Mouse (Mus musculus) stomach, postnatal 0 days (tissue): ENCODE measurements at regions not wholly inside any gene's neighbourhood (a gene's known extent, or its start where the extent isn't known, plus 50 kb on each side); places are given as distances from the start of the nearest gene placed in this dataset.

Experiments
- ATAC-seq: fragments of 200-750 bp; cut with Nextera tagmentation; 2 replicates; pipeline ENCODE4 v1.8.0; 2017; ENCODE audit not compliant: low FRiP score, low TSS enrichment
- DNase-seq: peaks from one replicate; pipeline ENCODE4 v3.0.0-alpha.2; 2016; ENCODE audit warnings: low spot score
- H3K27ac ChIP-seq: fragments of 300-500 bp; sonication (generic); replicated peaks from 2 replicates; pipeline ENCODE4 v1.5.1; 2014; ENCODE audit warnings: mild to moderate bottlenecking, control low read depth
- H3K27me3 ChIP-seq: fragments of 300-500 bp; sonication (generic); 2 replicates; pipeline ENCODE4 v1.6.1; 2014; ENCODE audit warnings: low read length; ENCODE audit not compliant: control insufficient read depth, insufficient read depth
- H3K36me3 ChIP-seq: fragments of 300-500 bp; sonication (generic); 2 replicates; pipeline ENCODE4 v1.6.1; 2014; ENCODE audit warnings: low read length, mixed read lengths; ENCODE audit not compliant: control insufficient read depth, insufficient read depth
- H3K4me1 ChIP-seq: fragments of 300-500 bp; sonication (generic); replicated peaks from 2 replicates; pipeline ENCODE4 v1.6.1; 2014; ENCODE audit warnings: antibody characterized with exemption; ENCODE audit not compliant: control insufficient read depth, insufficient read depth
- H3K4me2 ChIP-seq: fragments of 300-500 bp; sonication (generic); replicated peaks from 2 replicates; pipeline ENCODE4 v1.6.1; 2014; ENCODE audit warnings: low read depth, mild to moderate bottlenecking, control low read depth, moderate library complexity
- H3K4me3 ChIP-seq: fragments of 300-500 bp; sonication (generic); 2 replicates; pipeline ENCODE4 v1.5.1; 2014; ENCODE audit warnings: low read depth, low read length, control low read depth
- H3K9ac ChIP-seq: fragments of 300-500 bp; sonication (generic); 2 replicates; pipeline ENCODE4 v1.6.1; 2014; ENCODE audit warnings: mild to moderate bottlenecking, low read length, control low read depth, mixed read lengths
- H3K9me3 ChIP-seq: fragments of 300-500 bp; sonication (generic); 2 replicates; pipeline ENCODE4 v1.6.1; 2016; ENCODE audit warnings: low read length; ENCODE audit not compliant: control insufficient read depth
- CTCF ChIP-seq: IDR thresholded peaks from 2 replicates; pipeline ENCODE4 v1.5.1; 2016; ENCODE audit warnings: antibody characterized with exemption, low read depth, mild to moderate bottlenecking, moderate library complexity
- EP300 ChIP-seq: optimal IDR thresholded peaks from 2 replicates; pipeline ENCODE3; 2016; ENCODE audit warnings: antibody characterized with exemption
- WGBS: fragments of 180-500 bp; shearing (Covaris S2); extraction: QIAGEN DNeasy Blood & Tissue Kit; methylation state at CpG from one replicate; pipeline ENCODE4 v1.1.7; 2014; 5-methylcytosine and 5-hydroxymethylcytosine counted together

DNA sequence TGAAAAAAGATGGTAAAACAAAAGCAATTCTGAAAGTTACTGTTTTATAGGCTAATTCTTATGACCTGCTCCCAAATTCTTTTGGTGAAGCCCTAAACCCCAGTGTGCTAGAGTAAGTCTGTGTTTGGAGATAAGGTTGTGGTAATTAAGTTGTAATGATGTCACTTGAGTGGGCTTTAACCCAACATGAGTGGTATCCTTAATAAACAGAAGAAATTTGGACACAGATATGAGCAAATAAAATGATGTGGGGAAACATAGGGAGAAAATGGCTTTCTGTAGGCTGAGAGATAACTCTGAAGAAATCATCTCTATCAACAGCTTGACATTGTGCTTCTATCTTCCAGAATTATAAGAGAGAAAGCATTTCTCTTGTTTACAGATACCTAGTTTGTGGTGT lies 117.1 kb upstream of the Acsl4 start:
- H3K4me3 ChIP-seq, result no peak overlapping the region
- DNase-seq, result no peak
- no peak overlapping the region for H3K27ac ChIP-seq
- H3K27me3 ChIP-seq, result no peaks in the 10 kb centered on the region
- H3K36me3 ChIP-seq, result no peaks in the 10 kb centered on the region
- no peak for ATAC-seq
- no peaks in the 10 kb centered on the region for H3K9me3 ChIP-seq
- TF ChIP-seq CTCF (no peak), EP300 (no peak)
- H3K9ac ChIP-seq, result no peak overlapping the region
- no peaks in the 10 kb centered on the region for H3K4me1 ChIP-seq
- no peak overlapping the region for H3K4me2 ChIP-seq

DNA sequence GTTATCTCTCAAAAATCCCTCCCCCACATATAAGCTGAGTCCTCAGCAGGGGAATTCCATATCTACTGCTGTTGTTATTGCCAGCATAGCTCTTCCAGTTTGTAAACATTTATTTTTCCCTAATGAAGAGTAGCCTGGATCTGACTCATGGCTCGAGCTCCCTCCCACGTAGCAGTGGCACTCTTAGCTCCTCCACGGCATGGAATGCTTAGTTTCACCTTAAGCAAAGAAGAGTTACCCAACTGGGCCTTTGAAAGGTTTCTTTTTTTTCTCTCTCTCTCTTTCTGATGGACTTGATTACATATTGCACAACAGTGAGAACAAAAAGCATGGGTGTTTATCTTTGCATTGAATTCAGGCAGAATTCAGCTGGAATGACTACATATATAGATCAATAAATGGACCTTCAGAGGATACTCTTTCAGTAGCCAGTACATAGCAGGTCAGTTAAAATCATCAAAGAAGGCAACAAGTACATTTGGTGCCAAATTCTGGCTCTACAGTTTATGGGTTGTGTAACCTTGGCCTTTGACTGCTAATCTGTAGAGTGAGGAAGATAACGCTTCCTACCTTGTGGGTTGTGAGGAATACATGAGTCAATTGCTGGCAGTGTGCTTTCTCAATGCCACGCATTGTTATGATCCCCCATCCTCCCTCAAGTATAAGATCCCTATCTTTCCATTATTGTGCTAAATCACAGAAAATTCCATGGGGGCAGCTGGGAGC lies 126.2 kb upstream of the Acsl4 start:
- Histone ChIP-seq H3K36me3 (no peaks in the 10 kb centered on the region), H3K9ac (no peak overlapping the region), H3K9me3 (no peaks in the 10 kb centered on the region), H3K27me3 (no peaks in the 10 kb centered on the region), H3K27ac (no peak overlapping the region), H3K4me2 (no peak overlapping the region), H3K4me3 (no peak overlapping the region), H3K4me1 (no peaks in the 10 kb centered on the region)
- 58% methylated on average over 5 of the region's 5 CpGs for WGBS
- DNase-seq, result no peak
- TF ChIP-seq CTCF (no peak), EP300 (no peak)
- peak; percentile 53; the same call in 1 of the 2 replicates for ATAC-seq

DNA sequence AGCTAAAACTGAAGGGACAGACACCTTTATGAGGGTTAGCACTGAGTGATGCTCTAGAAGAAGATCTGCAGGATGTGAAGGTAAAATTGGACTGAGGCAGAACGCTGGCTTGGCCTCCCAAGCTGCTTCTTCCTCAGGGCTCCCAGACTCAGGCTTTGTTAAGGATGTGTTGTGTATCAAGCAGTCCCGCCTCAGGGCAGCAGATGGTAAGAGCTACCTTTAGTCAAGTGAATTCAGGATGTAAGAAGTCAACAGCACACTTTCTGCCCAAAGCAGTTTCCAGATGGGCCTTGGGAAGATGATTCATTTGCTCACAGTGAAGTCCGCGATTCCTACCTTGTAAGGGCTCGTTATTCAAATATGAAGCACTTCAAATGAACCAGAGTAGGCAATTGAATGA lies 126.9 kb upstream of the Acsl4 start:
- WGBS, result 82% methylated on average over 5 of the region's 5 CpGs

DNA sequence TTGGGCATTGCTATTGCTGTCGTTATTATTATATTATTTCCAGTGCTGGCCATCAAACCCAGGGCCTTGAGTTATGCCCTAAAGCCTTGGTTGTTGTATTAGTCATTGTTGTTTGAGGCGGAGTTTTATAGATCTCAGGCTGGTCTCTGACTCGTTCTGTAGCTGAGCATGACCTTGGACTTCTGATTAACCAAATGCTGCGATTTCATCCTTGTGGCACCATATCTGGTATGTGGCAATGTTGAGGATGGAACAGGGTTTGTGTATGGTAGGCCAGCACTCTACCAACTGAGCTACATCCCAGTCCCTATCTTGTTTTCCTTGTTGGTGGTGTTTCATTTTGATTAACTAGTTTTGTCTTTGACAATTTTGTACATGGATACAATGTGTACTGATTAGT lies 130.7 kb upstream of the Acsl4 start:
- no peak overlapping the region for H3K4me3 ChIP-seq
- H3K4me2 ChIP-seq, result no peak overlapping the region
- H3K27me3 ChIP-seq, result no peaks in the 10 kb centered on the region
- H3K36me3 ChIP-seq, result no peaks in the 10 kb centered on the region
- no peak for TF ChIP-seq EP300
- TF ChIP-seq CTCF, result no peak
- no peaks in the 10 kb centered on the region for H3K4me1 ChIP-seq
- H3K9ac ChIP-seq, result no peak overlapping the region
- H3K27ac ChIP-seq, result no peak overlapping the region
- WGBS, result 62% methylated on average over 4 of the region's 4 CpGs
- ATAC-seq (no peak), DNase-seq (no peak)
- H3K9me3 ChIP-seq, result no peaks in the 10 kb centered on the region

More for the DNA sequence above, 126.9 kb upstream of the Acsl4 start:
- no peak overlapping the region for H3K9ac ChIP-seq
- TF ChIP-seq CTCF, result no peak
- no peak for TF ChIP-seq EP300
- no peak for ATAC-seq
- H3K27ac ChIP-seq, result no peak overlapping the region
- no peaks in the 10 kb centered on the region for H3K36me3 ChIP-seq
- H3K4me1 ChIP-seq, result no peaks in the 10 kb centered on the region
- no peak overlapping the region for H3K4me3 ChIP-seq
- H3K27me3 ChIP-seq, result no peaks in the 10 kb centered on the region
- DNase-seq, result no peak
- H3K9me3 ChIP-seq, result no peaks in the 10 kb centered on the region
- no peak overlapping the region for H3K4me2 ChIP-seq

DNA sequence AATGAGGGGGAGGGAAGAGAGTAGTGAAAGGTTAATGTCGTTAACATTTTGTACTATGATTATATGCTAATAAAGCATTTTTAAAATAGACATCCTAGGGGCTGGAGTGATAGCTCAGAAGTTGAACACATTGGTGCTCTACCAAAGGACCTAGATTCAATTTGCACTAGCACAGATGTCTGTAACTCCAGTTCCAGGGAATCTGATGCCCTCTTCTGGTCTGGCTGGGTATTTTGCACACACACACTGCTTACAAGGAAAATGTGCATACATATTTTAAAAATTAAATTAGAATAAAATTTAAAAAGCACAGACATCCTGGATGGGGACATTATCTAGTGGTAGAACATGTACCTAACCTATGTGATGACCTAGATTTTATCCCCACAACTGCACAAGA lies 136.6 kb upstream of the Acsl4 start:
- Histone ChIP-seq H3K4me2 (no peak overlapping the region), H3K27me3 (no peaks in the 10 kb centered on the region), H3K4me1 (no peaks in the 10 kb centered on the region), H3K9ac (no peak overlapping the region), H3K27ac (no peak overlapping the region), H3K9me3 (no peaks in the 10 kb centered on the region), H3K4me3 (no peak overlapping the region), H3K36me3 (no peaks in the 10 kb centered on the region)
- TF ChIP-seq CTCF (peak; percentile 73), EP300 (no peak)
- WGBS, result 29% methylated on average over 1 of the region's 1 CpGs
- ATAC-seq (no peak), DNase-seq (peak; percentile 36)

DNA sequence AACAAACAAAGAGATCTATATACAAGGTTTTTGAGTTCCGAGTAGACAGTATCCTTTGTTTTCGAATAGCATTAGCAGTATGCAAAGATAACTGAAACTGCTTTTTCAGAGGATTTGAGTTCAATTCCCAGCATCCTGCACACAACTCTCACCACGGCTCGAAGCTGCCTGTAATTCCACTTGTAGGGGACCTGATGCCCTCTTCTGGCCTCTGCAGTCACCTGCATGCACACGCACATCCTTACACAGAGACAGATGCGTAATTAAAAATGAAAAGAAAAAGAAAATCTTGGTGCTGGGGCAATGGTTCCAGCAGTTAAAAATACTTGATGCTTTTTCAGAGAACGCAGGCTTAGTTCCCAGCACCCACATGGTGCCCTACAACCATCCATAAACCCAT lies 139.6 kb upstream of the Acsl4 start:
- no peak overlapping the region for H3K4me3 ChIP-seq
- no peaks in the 10 kb centered on the region for H3K36me3 ChIP-seq
- H3K9me3 ChIP-seq, result no peaks in the 10 kb centered on the region
- ATAC-seq (no peak), DNase-seq (no peak)
- H3K4me1 ChIP-seq, result no peaks in the 10 kb centered on the region
- no peak overlapping the region for H3K9ac ChIP-seq
- no peak overlapping the region for H3K4me2 ChIP-seq
- H3K27me3 ChIP-seq, result no peaks in the 10 kb centered on the region
- WGBS, result 60% methylated on average over 7 of the region's 7 CpGs
- TF ChIP-seq CTCF (peak; percentile 64), EP300 (no peak)
- H3K27ac ChIP-seq, result no peak overlapping the region
